Mouse (Mus musculus): ENCODE results near the gene Pnlip.

The Pnlip gene

GRCm38 (mm10) chr19:58726551-58726950 lies 74.3 kb downstream of the Pnlip start:
- no peak for DNase-seq (ENCODE audit: low spot score in 2 of 2)

GRCm38 (mm10) chr19:58727756-58728155 lies 75.5 kb downstream of the Pnlip start:
- DNase-seq (ENCODE audit: low spot score in 2 of 2), result no peak

DNA sequence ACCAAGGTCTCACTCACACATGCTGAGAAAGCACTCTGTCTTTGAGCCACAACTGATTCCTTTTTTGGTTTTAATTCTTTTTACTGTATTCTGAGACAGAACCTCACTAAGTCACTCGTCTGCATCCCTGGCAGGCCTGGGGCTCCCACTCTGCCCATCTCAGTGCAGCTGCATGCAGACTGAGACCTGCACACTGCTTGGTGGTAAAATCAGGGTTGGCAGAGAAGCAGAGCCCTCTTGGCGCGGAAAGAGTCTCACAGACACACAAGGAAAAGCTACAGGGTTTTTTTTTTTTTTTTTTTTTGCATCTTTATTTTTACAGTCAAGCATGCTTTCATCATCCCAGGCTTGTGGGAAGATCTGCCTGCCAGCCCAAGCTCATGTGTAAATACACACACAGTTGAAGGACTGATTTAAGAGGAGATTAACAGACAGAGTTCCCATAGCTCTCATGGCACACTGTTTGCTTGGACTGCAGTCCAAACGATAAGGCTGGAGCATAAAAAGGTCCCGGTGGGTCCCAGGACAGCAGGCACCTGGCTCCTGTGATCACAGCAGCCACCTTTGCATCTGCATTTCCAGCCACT lies 76.2 kb downstream of the Pnlip start, which contains the start of gene Pnliprp1:
Gene Pnliprp1, plus strand, starts transcription at position 443 of the 587 bp plus-strand sequence.
- no peak for DNase-seq (ENCODE audit: low spot score in 2 of 2)

Measured in urinary bladder, postnatal 4 days (tissue).